Mouse (Mus musculus) liver, adult 2 months (tissue): ENCODE measurements around the gene Cdk6.

Source experiments
- CTCF ChIP-seq: fragments of 200-500 bp; IDR thresholded peaks from 2 replicates; pipeline ENCODE4 v1.5.1; 2011; ENCODE audit warnings: low read depth, low read length, control low read depth
- POLR2A ChIP-seq: fragments of 200-500 bp; IDR thresholded peaks from 2 replicates; pipeline ENCODE4 v1.6.1; 2011; ENCODE audit warnings: low read length, control low read depth; ENCODE audit not compliant: insufficient read depth; ENCODE audit errors: extremely low read depth

DNA sequence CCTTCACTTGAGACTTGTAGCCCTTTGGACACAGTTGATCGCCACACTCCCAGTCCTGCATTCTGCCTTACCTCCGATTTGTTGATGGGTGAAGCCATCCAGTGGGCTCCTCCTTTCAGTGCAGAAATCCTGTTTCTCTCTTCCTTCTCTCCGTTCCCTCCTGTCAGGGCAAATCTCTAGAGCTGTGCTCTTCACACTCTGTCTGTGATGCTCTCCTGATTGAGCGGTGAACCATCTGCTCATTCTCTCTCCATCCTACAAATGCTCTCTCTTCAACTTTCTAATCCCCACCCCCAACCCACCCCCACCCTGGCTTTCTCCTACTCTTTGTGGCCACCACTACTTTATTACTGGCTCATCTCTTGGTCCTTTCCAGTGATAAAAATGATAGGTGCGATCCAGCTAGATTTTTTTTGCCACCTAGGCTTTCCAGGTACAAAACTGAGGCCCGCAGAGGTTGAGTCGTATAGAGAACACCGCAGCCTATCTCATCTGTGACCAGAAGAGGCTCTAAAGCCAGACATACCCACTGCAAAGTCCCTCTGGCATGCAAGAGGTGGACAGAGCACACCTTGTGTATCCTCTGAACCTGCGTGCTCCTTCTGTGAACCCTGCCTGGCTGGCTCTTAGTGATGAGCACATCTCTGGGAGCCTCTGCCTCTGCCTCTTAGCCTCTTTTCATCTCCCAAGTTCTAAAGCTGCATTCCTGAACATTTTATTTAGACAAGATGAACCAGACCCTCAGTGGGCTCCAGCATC, 139.5 kb downstream of the Cdk6 start:
- no peak for TF ChIP-seq CTCF
- no peak for TF ChIP-seq POLR2A
